Mouse (Mus musculus): ENCODE measurements around the gene Mbnl2. TPM values are rescaled to one million over a fixed set of nuclear protein-coding genes. Genes with fewer than 3 reads are reported as not detected.

Mbnl2 gene
- polyA plus RNA-seq, 1 experiment from 2014 or later, result 21.8 TPM

DNA sequence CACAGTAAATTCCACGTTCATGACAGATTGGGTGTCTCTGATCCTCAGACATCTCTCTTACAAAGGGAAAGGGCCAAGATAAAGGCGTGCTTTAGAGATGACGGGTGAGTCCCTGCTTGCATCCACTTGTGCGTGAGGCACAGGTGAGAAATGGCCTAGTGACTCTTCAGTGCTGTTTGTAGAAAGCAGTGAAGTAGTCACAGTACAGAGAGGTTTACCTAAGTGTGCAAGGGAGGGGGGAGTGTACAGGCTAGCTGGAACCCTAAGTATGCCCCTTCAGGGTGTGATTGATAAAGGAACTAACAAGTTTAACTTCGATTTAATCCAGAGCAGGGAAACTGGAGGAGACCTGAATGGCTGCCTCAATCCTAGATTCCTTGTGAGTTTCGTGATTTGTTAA lies 130.8 kb downstream of the Mbnl2 start:
- 86% methylated on average over 6 of the region's 6 CpGs for WGBS

DNA sequence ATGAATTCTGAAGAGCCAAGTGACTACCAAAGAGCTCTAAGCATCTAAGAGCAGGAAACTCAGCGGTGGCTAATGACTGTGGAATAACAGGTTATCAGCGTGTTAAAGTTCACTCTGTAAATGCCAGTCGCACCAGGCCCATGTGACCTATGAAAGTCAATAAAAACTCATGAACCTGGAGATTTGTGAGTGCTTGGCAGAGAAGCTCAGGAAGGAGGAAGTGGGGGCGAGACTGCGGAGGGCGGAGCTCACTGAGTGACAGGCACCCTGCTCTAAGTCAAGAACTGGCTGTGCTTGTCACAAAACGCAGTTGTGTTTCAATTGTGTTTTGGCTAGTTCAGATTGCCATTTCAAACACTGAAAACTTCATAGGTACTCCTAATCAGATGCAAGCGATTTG lies 131.4 kb downstream of the Mbnl2 start:
- Histone ChIP-seq H3K36me3 (ENCODE audit: control insufficient read depth, insufficient read depth, low read length) (no peaks in the 10 kb centered on the region), H3K27ac (ENCODE audit: low read length) (no peak overlapping the region), H3K4me1 (ENCODE audit: control insufficient read depth, insufficient read depth, low read length) (no peaks in the 10 kb centered on the region), H3K9me3 (replicated peaks; ENCODE audit: control insufficient read depth, low read length, poor library complexity, severe bottlenecking) (no peaks in the 10 kb centered on the region), H3K4me2 (ENCODE audit: low read length) (no peak overlapping the region), H3K27me3 (ENCODE audit: control insufficient read depth, insufficient read depth, low read depth, low read length) (no peaks in the 10 kb centered on the region), H3K9ac (ENCODE audit: low read depth, low read length) (no peak overlapping the region), H3K4me3 (ENCODE audit: low read depth, low read length) (no peak overlapping the region)
- 88% methylated on average over 8 of the region's 8 CpGs for WGBS
- ATAC-seq, result no peak

More for the DNA sequence above, 130.8 kb downstream of the Mbnl2 start:
- H3K4me2 ChIP-seq (ENCODE audit: low read length), result no peak overlapping the region
- no peak overlapping the region for H3K4me3 ChIP-seq (ENCODE audit: low read depth, low read length)
- no peaks in the 10 kb centered on the region for H3K27me3 ChIP-seq (ENCODE audit: control insufficient read depth, insufficient read depth, low read depth, low read length)
- no peak overlapping the region for H3K27ac ChIP-seq (ENCODE audit: low read length)
- no peak for ATAC-seq
- no peak overlapping the region for H3K9ac ChIP-seq (ENCODE audit: low read depth, low read length)
- no peaks in the 10 kb centered on the region for H3K9me3 ChIP-seq (replicated peaks; ENCODE audit: control insufficient read depth, low read length, poor library complexity, severe bottlenecking)
- H3K4me1 ChIP-seq (ENCODE audit: control insufficient read depth, insufficient read depth, low read length), result no peaks in the 10 kb centered on the region
- H3K36me3 ChIP-seq (ENCODE audit: control insufficient read depth, insufficient read depth, low read length), result no peaks in the 10 kb centered on the region

DNA sequence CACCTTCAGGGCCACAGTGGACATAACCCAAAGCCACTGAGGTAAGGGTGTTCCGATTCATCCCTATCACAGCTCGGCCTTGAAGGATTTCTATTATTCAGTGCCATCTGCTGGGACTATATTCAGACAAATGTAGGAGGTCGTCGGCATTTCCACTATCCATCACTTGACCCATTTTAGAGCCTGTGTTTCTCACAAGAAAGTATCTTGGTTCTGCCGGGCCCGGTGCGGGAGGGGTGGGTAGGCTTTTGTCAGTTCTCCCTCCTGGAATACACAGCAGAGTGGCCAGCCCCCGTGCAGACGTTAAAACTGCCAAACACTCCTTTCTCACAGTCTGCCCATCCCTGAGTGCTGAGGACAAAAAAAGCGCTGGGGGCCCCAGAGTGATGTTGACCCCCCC lies 134.4 kb downstream of the Mbnl2 start:
- no peaks in the 10 kb centered on the region for H3K4me1 ChIP-seq (ENCODE audit: control insufficient read depth, insufficient read depth, low read length)
- H3K9ac ChIP-seq (ENCODE audit: low read depth, low read length), result no peak overlapping the region
- no peak overlapping the region for H3K4me2 ChIP-seq (ENCODE audit: low read length)
- no peak overlapping the region for H3K4me3 ChIP-seq (ENCODE audit: low read depth, low read length)
- no peak for ATAC-seq
- no peaks in the 10 kb centered on the region for H3K36me3 ChIP-seq (ENCODE audit: control insufficient read depth, insufficient read depth, low read length)
- WGBS, result 90% methylated on average over 10 of the region's 10 CpGs
- no peaks in the 10 kb centered on the region for H3K27me3 ChIP-seq (ENCODE audit: control insufficient read depth, insufficient read depth, low read depth, low read length)
- H3K9me3 ChIP-seq (replicated peaks; ENCODE audit: control insufficient read depth, low read length, poor library complexity, severe bottlenecking), result no peaks in the 10 kb centered on the region
- H3K27ac ChIP-seq (ENCODE audit: low read length), result no peak overlapping the region

DNA sequence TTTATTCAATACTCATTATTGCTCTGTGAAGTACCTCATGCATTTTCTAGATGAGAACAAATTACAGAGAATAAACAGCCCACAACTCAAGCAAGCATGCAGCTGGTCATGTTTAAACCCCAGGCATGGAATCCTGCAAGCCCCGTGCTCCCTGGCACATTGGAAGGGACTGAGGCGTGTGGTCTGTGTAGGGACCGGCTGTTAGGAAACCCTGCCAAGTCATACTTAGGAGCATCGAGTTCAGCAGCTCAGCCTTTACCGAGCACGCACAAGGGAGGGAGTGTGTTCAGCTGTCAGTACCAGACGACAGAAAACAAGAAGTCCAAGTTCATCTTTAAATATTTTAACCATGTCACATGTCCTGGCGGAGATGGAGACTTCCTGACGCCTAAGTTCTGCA lies 141.4 kb downstream of the Mbnl2 start:
- no peaks in the 10 kb centered on the region for H3K27me3 ChIP-seq (ENCODE audit: control insufficient read depth, insufficient read depth, low read depth, low read length)
- H3K4me2 ChIP-seq (ENCODE audit: low read length), result no peak overlapping the region
- no peaks in the 10 kb centered on the region for H3K4me1 ChIP-seq (ENCODE audit: control insufficient read depth, insufficient read depth, low read length)
- no peak overlapping the region for H3K4me3 ChIP-seq (ENCODE audit: low read depth, low read length)
- no peaks in the 10 kb centered on the region for H3K9me3 ChIP-seq (replicated peaks; ENCODE audit: control insufficient read depth, low read length, poor library complexity, severe bottlenecking)
- H3K9ac ChIP-seq (ENCODE audit: low read depth, low read length), result no peak overlapping the region
- H3K36me3 ChIP-seq (ENCODE audit: control insufficient read depth, insufficient read depth, low read length), result no peaks in the 10 kb centered on the region
- ATAC-seq, result no peak
- WGBS, result 76% methylated on average over 9 of the region's 9 CpGs
- no peak overlapping the region for H3K27ac ChIP-seq (ENCODE audit: low read length)

DNA sequence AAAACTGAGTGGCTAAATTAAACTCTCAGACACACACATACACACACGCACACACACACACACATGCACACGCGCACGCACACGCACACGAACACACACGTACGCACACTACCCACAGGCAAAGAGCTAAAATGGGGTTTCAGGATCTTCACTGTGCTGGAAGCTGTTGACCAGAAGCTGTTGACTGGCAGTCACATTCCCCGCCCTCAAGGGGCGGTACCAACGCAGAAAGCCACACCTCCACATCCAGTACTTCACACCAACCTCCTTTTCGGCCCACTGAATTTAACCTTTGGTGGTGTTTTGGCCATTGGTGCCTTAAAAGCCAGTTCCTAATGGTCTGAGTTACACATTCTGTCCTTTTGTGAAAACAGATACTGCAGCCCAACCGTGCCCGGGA lies 143.5 kb downstream of the Mbnl2 start:
- 65% methylated on average over 14 of the region's 14 CpGs for WGBS
- Histone ChIP-seq H3K27me3 (ENCODE audit: control insufficient read depth, insufficient read depth, low read depth, low read length) (no peaks in the 10 kb centered on the region), H3K36me3 (ENCODE audit: control insufficient read depth, insufficient read depth, low read length) (no peaks in the 10 kb centered on the region), H3K9ac (ENCODE audit: low read depth, low read length) (no peak overlapping the region), H3K4me1 (ENCODE audit: control insufficient read depth, insufficient read depth, low read length) (no peaks in the 10 kb centered on the region), H3K9me3 (replicated peaks; ENCODE audit: control insufficient read depth, low read length, poor library complexity, severe bottlenecking) (no peaks in the 10 kb centered on the region), H3K4me2 (ENCODE audit: low read length) (no peak overlapping the region), H3K27ac (ENCODE audit: low read length) (no peak overlapping the region), H3K4me3 (ENCODE audit: low read depth, low read length) (no peak overlapping the region)
- ATAC-seq, result no peak

DNA sequence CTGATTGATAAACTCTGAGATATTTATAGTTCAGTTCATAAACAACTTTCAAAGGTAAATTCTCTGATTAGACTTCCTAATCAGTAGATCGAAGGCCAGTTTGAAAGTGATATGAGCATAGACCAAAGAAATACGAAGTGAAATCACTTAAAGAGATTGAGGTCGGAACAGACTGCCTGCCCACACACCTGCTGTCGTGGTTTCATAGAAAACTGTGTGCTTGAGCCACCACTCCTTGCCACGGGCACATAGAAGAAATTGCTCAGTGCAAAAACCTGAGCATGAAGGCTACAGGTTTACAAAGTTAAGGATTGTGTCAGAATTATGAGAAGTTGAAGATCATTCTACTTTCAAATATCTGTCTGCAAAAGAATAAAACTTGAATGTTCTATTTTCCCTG lies 153.0 kb downstream of the Mbnl2 start:
- ATAC-seq, result no peak
- Histone ChIP-seq H3K36me3 (ENCODE audit: control insufficient read depth, insufficient read depth, low read length) (peaks cover 11% of the 10 kb centered on the region; the same call in 1 of the 2 replicates), H3K9ac (ENCODE audit: low read depth, low read length) (no peak overlapping the region), H3K4me3 (ENCODE audit: low read depth, low read length) (no peak overlapping the region), H3K27ac (ENCODE audit: low read length) (no peak overlapping the region), H3K9me3 (replicated peaks; ENCODE audit: control insufficient read depth, low read length, poor library complexity, severe bottlenecking) (peaks cover 6% of the 10 kb centered on the region), H3K4me2 (ENCODE audit: low read length) (no peak overlapping the region), H3K27me3 (ENCODE audit: control insufficient read depth, insufficient read depth, low read depth, low read length) (no peaks in the 10 kb centered on the region), H3K4me1 (ENCODE audit: control insufficient read depth, insufficient read depth, low read length) (no peaks in the 10 kb centered on the region)
- WGBS, result 93% methylated on average over 5 of the region's 5 CpGs

DNA sequence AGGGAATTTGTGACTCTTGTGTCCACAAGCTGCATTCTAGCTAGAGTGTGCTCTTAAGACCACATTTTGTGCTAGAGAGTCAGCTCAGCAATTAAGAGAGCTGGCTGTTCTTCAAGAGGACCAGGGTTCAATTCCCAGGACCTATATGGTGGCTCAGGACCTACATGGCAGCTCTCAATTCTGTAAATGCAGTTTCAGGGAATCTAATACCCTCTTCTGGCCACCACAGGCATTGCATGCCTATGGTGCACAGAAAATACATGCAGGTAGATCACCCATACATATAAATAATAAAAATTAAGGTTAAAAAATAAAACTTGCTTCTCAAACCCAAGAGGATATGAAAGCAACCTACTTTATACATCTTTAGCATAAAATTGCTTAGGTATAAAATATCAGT lies 157.3 kb downstream of the Mbnl2 start:
- no peak overlapping the region for H3K9ac ChIP-seq (ENCODE audit: low read depth, low read length)
- no peaks in the 10 kb centered on the region for H3K36me3 ChIP-seq (ENCODE audit: control insufficient read depth, insufficient read depth, low read length)
- no peak for ATAC-seq
- H3K4me2 ChIP-seq (ENCODE audit: low read length), result no peak overlapping the region
- no peaks in the 10 kb centered on the region for H3K27me3 ChIP-seq (ENCODE audit: control insufficient read depth, insufficient read depth, low read depth, low read length)
- H3K4me1 ChIP-seq (ENCODE audit: control insufficient read depth, insufficient read depth, low read length), result no peaks in the 10 kb centered on the region
- H3K27ac ChIP-seq (ENCODE audit: low read length), result no peak overlapping the region
- H3K9me3 ChIP-seq (replicated peaks; ENCODE audit: control insufficient read depth, low read length, poor library complexity, severe bottlenecking), result no peaks in the 10 kb centered on the region
- no peak overlapping the region for H3K4me3 ChIP-seq (ENCODE audit: low read depth, low read length)

DNA sequence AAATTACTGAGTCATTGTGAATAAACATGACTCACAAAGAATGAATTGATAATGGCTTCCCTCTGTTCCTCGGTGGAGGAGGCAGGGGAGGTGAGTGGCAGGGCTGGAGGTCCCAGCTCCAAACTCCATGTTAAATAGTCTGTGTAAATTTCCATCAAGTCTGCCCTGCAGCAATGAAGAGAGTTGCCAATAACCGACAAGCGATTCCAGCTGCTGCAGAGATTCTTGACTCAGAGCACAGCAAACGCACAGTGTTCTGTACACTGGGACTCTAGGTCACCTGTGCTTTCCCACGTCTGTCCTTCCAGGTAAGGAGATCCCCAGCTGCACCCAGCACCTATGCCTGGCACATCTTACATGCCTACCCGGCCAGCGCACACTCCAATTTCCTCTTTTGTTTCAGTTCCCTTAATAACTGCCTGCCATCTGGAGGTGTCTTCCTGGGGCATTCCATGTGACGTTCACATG lies 158.5 kb downstream of the Mbnl2 start:
- H3K27ac ChIP-seq (ENCODE audit: low read length), result no peak overlapping the region; the same call in 1 of the 2 replicates
- H3K36me3 ChIP-seq (ENCODE audit: control insufficient read depth, insufficient read depth, low read length), result no peaks in the 10 kb centered on the region
- H3K4me2 ChIP-seq (ENCODE audit: low read length), result no peak overlapping the region
- no peak overlapping the region for H3K4me3 ChIP-seq (ENCODE audit: low read depth, low read length)
- H3K9ac ChIP-seq (ENCODE audit: low read depth, low read length), result no peak overlapping the region
- H3K27me3 ChIP-seq (ENCODE audit: control insufficient read depth, insufficient read depth, low read depth, low read length), result no peaks in the 10 kb centered on the region
- no peaks in the 10 kb centered on the region for H3K4me1 ChIP-seq (ENCODE audit: control insufficient read depth, insufficient read depth, low read length)
- WGBS, result 69% methylated on average over 8 of the region's 8 CpGs
- ATAC-seq, result no peak
- H3K9me3 ChIP-seq (replicated peaks; ENCODE audit: control insufficient read depth, low read length, poor library complexity, severe bottlenecking), result no peaks in the 10 kb centered on the region

DNA sequence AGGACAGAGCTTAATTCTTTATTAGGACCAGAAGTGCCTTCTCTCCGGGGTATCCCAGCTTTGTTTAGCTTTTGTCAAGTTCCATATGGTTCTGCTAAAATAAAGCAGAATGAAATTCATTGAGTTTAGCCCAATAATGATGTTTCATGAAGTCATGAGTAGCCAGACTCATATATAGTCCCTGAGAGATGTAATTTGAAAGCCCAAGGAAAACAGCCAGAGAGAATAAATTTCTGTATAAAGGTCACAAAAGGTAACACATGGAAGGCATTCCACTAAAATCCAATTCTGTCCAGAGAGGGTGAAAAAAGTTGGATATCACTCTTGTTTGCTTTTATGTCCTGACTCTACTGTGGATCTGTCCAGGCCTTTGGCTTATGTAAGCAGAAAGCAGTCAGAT lies 159.4 kb downstream of the Mbnl2 start:
- H3K4me3 ChIP-seq (ENCODE audit: low read depth, low read length), result no peak overlapping the region
- H3K4me1 ChIP-seq (ENCODE audit: control insufficient read depth, insufficient read depth, low read length), result no peaks in the 10 kb centered on the region
- no peaks in the 10 kb centered on the region for H3K36me3 ChIP-seq (ENCODE audit: control insufficient read depth, insufficient read depth, low read length)
- WGBS, result 89% methylated on average over 1 of the region's 1 CpGs
- no peaks in the 10 kb centered on the region for H3K27me3 ChIP-seq (ENCODE audit: control insufficient read depth, insufficient read depth, low read depth, low read length)
- no peak overlapping the region for H3K27ac ChIP-seq (ENCODE audit: low read length)
- ATAC-seq, result no peak
- H3K4me2 ChIP-seq (ENCODE audit: low read length), result no peak overlapping the region
- no peak overlapping the region for H3K9ac ChIP-seq (ENCODE audit: low read depth, low read length)
- no peaks in the 10 kb centered on the region for H3K9me3 ChIP-seq (replicated peaks; ENCODE audit: control insufficient read depth, low read length, poor library complexity, severe bottlenecking)

DNA sequence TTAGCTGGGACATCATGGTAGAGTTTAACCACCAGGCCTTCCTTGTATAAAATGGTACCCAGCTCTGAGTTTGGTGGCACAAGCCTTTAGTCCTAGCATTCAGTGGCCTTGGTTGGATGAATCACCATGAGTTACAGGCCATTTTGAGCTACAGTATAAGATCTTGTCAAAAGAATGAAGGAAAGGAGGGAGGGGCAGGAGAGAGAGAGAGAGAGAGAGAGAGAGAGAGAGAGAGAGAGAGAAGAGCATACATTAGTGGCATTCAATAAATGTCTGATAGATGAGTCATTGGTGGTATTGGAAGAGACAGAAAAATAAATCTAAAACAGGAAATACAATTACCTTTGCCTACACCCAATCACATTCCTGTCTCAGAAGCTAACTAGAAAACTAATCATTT lies 165.2 kb downstream of the Mbnl2 start:
- ATAC-seq, result no peak
- Histone ChIP-seq H3K36me3 (ENCODE audit: control insufficient read depth, insufficient read depth, low read length) (no peaks in the 10 kb centered on the region), H3K4me1 (ENCODE audit: control insufficient read depth, insufficient read depth, low read length) (no peaks in the 10 kb centered on the region)

More for the DNA sequence above, 165.2 kb downstream of the Mbnl2 start:
- Histone ChIP-seq H3K9ac (ENCODE audit: low read depth, low read length) (no peak overlapping the region), H3K27ac (ENCODE audit: low read length) (no peak overlapping the region), H3K4me2 (ENCODE audit: low read length) (no peak overlapping the region), H3K9me3 (replicated peaks; ENCODE audit: control insufficient read depth, low read length, poor library complexity, severe bottlenecking) (no peaks in the 10 kb centered on the region), H3K27me3 (ENCODE audit: control insufficient read depth, insufficient read depth, low read depth, low read length) (no peaks in the 10 kb centered on the region), H3K4me3 (ENCODE audit: low read depth, low read length) (no peak overlapping the region)
